Mouse (Mus musculus) mouse trophoblast stem cell (cell line): ENCODE results near the gene Bhmt2.

Experiments
- in situ Hi-C, 2 experiments: fragments of 300-500 bp; cut with MseI, MboI; formaldehyde crosslinking; loops; 2 replicates in 1 of 2; 3 replicates in 1 of 2; pipeline ENCODE4 v1.15.1; 2025

Gene Bhmt2

DNA sequence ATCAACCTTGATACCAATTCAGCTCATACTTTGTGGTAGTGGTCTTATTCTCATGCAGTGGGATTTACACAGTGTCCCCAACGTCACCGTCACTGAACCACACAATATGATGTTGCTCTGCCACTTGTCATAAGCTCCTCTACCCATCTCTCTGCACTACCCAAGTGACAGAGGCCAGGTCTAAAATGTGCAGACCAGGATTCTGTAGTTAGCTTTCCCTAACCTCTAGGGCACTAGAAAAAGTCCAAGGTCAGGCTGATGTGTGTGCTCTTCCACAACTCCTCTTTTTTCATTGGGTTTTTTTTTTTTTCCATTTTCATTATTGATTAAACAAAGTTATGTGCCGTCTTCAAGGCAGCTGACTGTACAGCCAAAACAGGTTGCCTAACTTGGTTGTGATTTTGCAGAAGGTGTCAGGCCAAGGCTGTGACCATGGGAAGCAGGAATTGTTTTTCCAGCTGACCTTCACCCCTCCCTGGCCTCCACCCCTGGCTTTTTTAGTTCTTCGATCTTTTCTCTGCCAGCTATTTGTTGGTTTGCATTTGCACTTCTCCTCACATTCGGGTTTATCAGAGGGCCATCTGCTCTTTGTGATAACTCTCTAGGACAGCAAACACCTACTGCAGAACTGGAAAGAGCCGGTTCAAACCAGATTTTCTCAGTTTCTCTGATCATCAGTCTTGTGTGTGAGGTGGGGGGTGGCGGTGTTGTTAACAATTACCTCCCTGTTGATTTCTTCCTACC lies 25.5 kb downstream of the Bhmt2 start:
- in situ Hi-C loops, result no loop called here

GRCm38 (mm10) chr13:93639636-93640035 lies 34.5 kb downstream of the Bhmt2 start:
- in situ Hi-C loops, result no loop called here

DNA sequence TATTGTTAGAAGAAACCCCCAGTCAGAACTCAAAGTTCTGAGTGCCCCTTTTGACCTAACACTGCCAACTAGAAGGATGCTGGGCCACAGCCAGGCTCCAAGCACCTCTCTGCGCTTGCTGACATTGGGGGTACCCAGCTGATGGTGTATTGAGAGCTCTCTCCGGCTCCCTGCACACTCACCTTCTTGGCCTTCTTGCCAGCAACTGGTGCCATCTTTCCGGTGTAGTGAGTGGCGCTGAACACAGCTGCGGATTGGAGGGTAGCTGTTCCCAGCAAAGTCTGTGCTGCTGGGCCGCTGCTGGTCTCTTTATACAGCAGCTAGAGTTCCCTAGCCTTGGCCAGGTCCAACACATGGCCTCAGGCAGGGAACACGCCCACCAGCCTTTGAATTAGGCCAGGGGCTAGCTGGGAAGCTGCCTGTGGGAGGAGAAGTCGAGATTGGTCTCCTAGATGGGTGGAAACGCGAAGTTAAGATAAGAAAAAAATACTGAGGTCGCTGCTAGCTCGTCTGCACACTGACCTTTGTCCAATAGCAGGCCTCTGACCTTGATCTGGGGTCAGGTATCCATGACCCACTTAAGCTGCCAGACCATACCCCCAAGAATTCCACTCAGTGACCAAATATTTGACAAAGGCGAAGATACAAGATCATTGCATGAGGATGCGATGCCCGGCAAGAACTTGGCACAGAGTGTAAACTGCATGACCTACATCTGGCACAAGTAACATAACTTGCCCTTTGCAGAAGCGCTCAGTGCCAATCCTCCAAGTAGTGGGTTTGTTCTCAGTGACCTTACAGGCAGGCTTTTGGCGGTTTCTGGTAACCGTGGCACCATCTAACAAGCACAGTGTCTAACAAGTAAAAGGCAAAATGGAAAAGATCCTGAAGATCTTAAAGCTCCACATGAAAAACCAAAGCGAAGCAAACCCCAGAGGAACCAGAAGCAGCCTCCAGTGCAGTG lies 36.5 kb downstream of the Bhmt2 start, which contains the start of gene Bhmt:
Gene Bhmt (minus strand): TSS at position 680 of the 964 bp plus-strand sequence.
- in situ Hi-C loops, result no loop called here

GRCm38 (mm10) chr13:93636561-93636960 lies 37.5 kb downstream of the Bhmt2 start:
- in situ Hi-C loops, result no loop called here

GRCm38 (mm10) chr13:93632927-93633326 lies 41.2 kb downstream of the Bhmt2 start:
- in situ Hi-C loops, result no loop called here

DNA sequence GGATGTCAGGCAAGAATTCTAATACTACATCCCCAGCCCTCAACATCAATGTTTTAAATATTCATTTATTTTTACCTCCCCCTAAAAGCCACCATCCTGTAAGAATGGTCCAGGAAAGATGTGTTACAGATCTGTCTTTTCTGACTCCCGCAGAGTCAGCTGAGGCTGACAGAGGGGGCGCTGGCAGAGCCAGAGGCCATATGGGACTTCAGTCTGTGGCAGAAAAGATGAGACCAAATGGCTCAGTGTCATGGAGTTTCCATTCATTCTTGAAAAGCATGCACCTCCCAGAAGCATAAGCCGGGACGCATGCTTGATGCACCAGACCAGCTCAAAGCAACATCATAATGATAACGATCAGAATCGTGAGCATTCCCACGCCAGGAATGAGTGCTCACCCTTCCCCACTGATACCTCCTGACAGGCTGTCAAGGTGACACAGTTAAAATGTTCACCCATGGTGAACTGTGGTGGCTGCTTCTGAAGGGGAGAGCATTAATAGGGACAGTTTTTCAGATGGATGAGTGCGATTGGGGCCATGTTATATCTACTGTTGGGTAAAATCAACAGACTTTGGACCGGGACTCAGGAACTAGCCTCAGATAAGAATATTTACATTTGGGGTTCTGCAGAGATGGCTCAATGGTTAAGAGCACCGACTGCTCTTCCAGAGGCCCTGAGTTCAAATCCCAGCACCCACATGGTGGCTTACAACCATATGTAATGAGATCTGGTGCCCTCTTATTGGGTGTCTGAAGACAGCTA lies 43.0 kb downstream of the Bhmt2 start:
- in situ Hi-C loops, result no loop called here

GRCm38 (mm10) chr13:93628861-93629260 lies 45.2 kb downstream of the Bhmt2 start:
- in situ Hi-C loops, result loop anchor here (10.0 kb wide), 2 partner anchors 76 to 86 kb away; no protein-coding TSS in a partner anchor

DNA sequence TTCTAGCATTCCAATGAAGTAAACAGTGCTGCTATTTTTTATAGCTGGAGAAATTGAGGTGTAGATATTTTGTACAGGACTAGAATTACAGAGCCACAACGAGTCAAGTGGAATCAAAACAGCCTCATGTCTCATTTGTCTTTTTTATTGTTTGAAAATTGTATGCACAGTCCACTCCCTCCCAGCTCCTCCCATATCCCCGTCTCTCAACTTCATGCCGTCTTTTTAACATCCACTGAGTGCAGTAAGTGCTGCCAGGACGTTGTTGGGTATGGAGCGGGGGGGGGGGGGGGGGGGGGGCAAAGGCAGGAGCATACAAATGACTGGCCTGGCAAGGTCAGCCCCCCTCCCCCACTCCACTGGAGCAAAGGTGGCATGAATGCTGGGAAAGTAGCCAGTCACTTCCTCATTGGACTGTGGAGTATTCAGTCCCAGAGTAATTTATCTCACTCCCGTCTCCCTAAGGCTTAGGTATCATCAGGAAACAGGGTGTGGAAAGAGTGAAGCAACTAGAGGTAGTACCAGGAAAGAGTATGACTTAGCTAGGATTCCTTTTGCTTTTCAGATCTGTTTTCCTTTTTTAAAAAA lies 59.6 kb downstream of the Bhmt2 start:
- in situ Hi-C loops, result no loop called here

DNA sequence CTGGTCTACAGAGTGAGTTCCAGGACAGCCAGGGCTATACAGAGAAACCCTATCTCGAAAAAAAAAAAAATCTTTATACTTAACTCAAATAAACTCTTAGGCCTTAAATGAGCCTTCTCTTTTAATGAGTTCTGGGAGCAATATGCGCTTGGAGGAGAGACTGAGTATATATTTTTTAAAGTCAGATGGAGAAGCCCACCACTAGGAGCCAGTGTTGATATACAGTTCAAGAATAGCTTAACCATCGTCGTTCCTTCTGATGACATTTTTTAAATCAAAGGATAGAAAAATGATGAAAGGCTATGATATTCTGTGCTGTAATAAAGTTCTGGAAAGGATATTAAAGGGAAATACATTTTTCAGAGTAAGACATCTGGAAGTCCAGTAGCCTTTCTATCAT lies 60.3 kb downstream of the Bhmt2 start:
- in situ Hi-C loops, result no loop called here

GRCm38 (mm10) chr13:93612660-93613607 lies 61.2 kb downstream of the Bhmt2 start:
- in situ Hi-C loops, result no loop called here

DNA sequence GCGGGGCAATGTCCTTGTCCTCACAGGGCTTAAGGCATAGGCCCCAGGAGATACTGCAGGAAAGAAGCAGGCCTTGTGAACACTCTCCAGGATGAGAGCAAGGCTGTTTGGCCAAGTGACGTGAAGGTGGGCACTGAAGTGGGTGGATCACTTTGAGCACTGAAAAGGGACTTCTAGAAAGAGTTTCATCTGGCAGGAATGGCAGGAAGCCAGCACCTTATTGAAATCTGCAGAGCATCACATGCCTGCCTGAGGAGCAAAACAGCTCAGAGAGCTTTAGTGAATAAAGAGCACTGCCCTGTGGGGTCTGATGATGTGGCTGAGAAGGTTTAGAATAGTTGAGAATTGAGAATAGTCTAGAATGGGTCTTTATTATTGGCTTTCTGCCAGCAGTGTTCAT lies 65.6 kb downstream of the Bhmt2 start:
- in situ Hi-C loops, result no loop called here

DNA sequence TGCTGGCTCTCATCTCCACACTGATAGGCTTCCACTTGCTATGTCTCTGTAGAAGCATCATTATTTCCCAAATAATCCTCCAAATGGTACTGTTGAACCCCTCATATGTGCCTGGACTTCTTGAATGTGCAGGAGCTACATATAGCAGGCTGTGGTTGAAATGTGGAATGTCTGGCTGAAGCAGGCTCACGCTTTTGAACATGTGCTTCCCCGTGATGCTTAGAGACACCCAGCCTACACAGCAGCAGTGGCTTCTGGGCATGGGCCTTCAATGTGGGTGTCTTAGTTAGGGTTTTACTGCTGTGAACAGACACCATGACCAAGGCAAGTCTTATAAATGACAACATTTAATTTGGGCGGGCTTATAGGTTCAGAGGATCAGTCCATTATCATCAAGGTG lies 66.4 kb downstream of the Bhmt2 start:
- in situ Hi-C loops, result no loop called here

DNA sequence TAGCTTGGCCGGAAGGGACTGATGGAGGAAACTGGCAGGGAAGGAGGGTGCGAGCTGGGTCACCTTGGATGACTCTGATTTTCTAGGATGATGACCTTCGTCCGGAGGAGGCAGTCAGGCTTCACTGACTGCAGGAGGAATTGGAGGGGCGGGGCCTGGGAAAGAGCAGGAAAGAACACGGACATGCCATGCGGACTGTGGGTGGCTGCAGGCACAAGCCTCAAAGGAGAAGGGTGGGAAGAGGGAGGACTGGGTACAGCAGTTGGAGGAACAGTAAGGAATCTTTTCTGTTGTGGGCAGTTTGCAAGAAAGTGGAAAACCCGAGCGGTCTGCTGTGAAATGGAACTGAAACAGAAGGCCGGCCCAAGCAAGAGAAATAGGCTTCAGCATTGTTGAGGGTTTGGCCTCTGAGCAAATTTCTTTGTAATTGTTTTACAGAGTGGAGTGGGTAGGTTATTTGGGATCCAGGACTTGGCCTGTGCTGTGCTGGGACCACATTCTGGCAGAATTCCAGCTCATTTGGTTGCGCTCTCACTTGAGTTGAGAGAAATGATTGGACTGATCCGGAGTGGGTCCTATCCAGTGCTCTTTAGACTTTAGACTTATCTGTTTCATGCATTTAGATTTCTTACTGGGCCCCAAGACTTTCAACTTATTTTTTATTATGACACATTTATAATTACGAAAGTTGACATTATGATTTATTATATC lies 67.1 kb downstream of the Bhmt2 start:
- in situ Hi-C loops, result no loop called here
